Mouse (Mus musculus): Measurements from ENCODE around the gene Gm10721. TPM values are rescaled to one million over a fixed set of nuclear protein-coding genes. Genes with fewer than 3 reads are reported as not detected.
"Not testable (repeated sequence)": the region's sequence is repeated elsewhere in the genome, so short reads cannot be mapped to it uniquely, and the experiment has no call there.

Gm10721 gene
- total RNA-seq (2021) = not detected
- long read RNA-seq, experiment 1 = 0 reads
- long read RNA-seq, experiment 2 = 0 reads

DNA sequence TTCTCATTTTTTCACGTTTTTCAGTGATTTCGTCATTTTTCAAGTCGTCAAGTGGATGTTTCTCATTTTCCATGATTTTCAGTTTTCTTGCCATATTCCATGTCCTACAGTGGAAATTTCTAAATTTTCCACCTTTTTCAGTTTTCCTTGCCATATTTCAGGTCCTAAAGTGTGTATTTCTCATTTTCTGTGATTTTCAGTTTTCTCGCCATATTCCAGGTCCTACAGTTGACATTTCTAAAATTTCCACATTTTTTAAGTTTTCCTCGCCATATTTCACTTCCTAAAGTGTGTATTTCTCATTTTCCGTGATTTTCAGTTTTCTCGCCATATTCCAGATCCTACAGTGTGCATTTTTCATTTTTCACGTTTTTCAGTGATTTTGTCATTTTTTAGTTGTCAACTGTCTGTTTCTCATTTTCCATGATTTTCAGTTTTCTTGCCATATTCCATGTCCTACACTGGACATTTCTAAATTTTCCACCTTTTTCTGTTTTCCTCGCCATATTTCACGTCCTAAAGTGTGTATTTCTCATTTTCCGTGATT lies at the start of gene Gm10721:
Gm10721 (plus strand) TSS at position 408 of the 547 bp plus-strand sequence.
- DNase-seq; intact Hi-C loops (cut with DNase I): not testable (repeated sequence)

DNA sequence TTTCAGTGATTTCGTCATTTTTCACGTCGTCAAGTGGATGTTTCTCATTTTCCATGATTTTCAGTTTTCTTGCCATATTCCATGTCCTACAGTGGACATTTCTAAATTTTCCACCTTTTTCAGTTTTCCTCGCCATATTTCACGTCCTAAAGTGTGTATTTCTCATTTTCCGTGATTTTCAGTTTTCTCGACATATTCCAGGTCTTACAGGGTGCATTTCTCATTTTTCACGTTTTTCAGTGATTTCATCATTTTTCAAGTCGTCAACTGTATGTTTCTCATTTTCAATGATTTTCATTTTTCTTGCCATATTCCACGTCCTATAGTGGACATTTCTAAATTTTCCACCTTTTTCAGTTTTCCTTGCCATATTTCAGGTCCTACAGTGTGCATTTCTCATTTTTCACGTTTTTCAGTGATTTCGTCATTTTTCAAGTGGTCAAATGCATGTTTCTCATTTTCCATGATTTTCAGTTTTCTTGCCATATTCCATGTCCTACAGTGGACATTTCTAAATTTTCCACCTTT lies 12.4 kb upstream of the Gm10721 start, which contains the start of gene Gm10722:
Gm10722 (plus strand) TSS at position 478 of the 528 bp plus-strand sequence.
- DNase-seq = peak in 1 of 2 experiments; percentile 2
- intact Hi-C loops (cut with DNase I) = not testable (repeated sequence)

DNA sequence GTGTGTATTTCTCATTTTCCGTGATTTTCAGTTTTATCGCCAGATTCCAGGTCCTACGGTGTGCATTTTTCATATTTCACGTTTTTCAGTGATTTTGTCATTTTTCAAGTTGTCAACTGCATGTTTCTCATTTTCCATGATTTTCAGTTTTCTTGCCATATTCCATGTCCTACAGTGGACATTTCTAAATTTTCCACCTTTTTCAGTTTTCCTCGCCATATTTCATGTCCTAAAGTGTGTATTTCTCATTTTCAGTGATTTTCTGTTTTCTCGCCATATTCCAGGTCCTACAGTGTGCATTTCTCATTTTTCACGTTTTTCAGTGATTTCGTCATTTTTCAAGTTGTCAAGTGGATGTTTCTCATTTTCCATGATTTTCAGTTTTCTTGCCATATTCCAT lies 11.9 kb upstream of the Gm10721 start:
- peak; percentile 1 to 6 for DNase-seq
- intact Hi-C loops (cut with DNase I) = not testable (repeated sequence)

DNA sequence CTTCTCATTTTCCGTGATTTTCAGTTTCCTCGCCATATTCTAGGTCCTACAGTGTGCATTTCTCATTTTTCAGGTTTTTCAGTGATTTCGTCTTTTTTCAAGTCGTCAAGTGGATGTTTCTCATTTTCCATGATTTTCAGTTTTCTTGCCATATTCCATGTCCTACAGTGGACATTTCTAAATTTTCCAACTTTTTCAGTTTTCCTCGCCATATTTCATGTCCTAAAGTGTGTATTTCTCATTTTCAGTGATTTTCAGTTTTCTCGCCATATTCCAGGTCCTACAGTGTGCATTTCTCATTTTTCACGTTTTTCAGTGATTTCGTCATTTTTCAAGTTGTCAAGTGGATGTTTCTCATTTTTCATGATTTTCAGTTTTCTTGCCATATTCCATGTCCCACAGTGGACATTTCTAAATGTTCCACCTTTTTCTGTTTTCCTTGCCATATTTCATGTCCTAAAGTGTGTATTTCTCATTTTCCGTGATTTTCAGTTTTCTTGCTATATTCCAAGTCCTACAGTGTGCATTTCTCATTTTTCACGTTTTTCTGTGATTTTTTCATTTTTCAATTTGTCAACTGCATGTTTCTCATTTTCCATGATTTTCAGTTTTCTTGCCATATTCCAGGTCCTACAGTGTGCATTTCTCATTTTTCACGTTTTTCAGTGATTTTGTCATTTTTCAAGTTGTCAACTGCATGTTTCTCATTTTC lies 10.8 kb upstream of the Gm10721 start:
- intact Hi-C loops (cut with DNase I) = not testable (repeated sequence)
- DNase-seq = peak; percentile 89 to 98

DNA sequence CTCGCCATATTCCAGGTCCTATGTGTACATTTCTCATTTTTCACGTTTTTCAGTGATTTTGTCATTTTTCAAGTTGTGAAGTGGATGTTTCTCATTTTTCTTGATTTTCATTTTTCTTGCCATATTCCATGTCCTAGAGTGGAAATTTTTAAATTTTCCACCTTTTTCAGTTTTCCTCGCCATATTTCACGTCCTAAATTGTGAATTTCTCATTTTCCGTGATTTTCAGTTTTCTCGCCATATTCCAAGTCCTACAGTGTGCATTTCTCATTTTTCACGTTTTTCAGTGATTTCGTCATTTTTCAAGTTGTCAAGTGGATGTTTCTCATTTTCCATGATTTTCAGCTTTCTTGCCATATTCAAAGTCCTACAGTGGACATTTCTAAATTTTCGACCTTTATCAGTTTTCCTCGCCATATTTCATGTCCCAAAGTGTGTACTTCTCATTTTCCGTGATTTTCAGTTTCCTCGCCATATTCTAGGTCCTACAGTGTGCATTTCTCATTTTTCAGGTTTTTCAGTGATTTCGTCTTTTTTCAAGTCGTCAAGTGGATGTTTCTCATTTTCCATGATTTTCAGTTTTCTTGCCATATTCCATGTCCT lies 10.0 kb upstream of the Gm10721 start, which contains the start of gene Gm11168:
Gm11168 (plus strand) TSS at position 553 of the 603 bp plus-strand sequence.
- intact Hi-C loops (cut with DNase I); DNase-seq: not testable (repeated sequence)

GRCm38 (mm10) chr9:3006179-3006578 lies 6.8 kb upstream of the Gm10721 start:
- DNase-seq; intact Hi-C loops (cut with DNase I): not testable (repeated sequence)

DNA sequence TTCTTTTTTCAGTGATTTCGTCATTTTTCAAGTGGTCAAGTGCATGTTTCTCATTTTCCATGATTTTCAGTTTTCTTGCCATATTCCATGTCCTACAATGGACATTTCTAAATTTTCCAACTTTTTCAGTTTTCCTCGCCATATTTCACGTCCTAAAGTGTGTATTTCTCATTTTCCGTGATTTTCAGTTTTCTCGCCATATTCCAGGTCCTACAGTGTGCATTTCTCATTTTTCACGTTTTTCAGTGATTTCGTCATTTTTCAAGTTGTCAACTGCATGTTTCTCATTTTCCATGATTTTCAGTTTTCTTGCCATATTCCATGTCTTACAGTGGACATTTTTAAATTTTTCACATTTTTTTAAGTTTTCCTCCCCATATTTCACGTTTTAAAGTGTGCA lies 6.3 kb upstream of the Gm10721 start:
- DNase-seq = peak; percentile 79 to 83

DNA sequence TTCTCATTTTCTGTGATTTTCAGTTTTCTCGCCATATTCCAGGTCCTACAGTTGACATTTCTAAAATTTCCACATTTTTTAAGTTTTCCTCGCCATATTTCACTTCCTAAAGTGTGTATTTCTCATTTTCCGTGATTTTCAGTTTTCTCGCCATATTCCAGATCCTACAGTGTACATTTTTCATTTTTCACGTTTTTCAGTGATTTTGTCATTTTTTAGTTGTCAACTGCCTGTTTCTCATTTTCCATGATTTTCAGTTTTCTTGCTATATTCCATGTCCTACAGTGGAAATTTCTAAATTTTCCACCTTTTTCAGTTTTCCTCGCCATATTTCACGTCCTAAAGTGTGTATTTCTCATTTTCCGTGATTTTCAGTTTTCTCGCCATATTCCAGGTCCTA lies 5.7 kb upstream of the Gm10721 start:
- DNase-seq; intact Hi-C loops (cut with DNase I): not testable (repeated sequence)

More for the DNA sequence above, 6.3 kb upstream of the Gm10721 start:
- intact Hi-C loops (cut with DNase I) = not testable (repeated sequence)

GRCm38 (mm10) chr9:3009331-3009730 lies 3.6 kb upstream of the Gm10721 start:
- DNase-seq; intact Hi-C loops (cut with DNase I): not testable (repeated sequence)

- intact Hi-C loops (cut with DNase I); DNase-seq: not testable (repeated sequence)
These were observed 802 bp upstream of the Gm10721 start for GRCm38 (mm10) chr9:3012054-3012621.

DNA sequence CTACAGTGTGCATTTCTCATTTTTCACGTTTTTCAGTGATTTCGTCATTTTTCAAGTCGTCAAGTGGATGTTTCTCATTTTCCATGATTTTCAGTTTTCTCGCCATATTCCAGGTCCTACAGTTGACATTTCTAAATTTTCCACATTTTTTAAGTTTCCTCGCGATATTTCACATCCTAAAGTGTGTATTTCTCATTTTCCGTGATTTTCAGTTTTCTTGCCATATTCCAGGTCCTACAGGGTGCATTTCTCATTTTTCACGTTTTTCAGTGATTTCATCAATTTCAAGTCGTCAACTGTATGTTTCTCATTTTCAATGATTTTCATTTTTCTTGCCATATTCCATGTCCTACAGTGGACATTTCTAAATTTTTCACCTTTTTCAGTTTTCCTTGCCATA lies 2.4 kb downstream of the Gm10721 start, which contains the start of gene Gm10720:
Gm10720 (plus strand) TSS at position 301 of the 400 bp plus-strand sequence.
- DNase-seq; intact Hi-C loops (cut with DNase I): not testable (repeated sequence)

DNA sequence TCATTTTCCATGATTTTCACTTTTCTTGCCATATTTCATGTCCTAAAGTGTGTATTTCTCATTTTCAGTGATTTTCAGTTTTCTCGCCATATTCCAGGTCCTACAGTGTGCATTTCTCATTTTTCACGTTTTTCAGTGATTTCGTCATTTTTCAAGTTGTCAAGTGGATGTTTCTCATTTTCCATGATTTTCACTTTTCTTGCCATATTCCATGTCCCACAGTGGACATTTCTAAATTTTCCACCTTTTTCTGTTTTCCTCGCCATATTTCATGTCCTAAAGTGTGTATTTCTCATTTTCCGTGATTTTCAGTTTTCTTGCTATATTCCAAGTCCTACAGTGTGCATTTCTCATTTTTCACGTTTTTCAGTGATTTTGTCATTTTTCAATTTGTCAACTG lies 3.0 kb downstream of the Gm10721 start:
- DNase-seq; intact Hi-C loops (cut with DNase I): not testable (repeated sequence)

DNA sequence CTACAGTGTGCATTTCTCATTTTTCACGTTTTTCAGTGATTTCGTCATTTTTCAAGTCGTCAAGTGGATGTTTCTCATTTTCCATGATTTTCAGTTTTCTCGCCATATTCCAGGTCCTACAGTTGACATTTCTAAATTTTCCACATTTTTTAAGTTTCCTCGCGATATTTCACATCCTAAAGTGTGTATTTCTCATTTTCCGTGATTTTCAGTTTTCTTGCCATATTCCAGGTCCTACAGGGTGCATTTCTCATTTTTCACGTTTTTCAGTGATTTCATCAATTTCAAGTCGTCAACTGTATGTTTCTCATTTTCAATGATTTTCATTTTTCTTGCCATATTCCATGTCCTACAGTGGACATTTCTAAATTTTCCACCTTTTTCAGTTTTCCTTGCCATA lies 4.2 kb downstream of the Gm10721 start, which contains the start of gene Gm10719:
Gm10719 (plus strand) TSS at position 301 of the 400 bp plus-strand sequence.
- intact Hi-C loops (cut with DNase I); DNase-seq: not testable (repeated sequence)

DNA sequence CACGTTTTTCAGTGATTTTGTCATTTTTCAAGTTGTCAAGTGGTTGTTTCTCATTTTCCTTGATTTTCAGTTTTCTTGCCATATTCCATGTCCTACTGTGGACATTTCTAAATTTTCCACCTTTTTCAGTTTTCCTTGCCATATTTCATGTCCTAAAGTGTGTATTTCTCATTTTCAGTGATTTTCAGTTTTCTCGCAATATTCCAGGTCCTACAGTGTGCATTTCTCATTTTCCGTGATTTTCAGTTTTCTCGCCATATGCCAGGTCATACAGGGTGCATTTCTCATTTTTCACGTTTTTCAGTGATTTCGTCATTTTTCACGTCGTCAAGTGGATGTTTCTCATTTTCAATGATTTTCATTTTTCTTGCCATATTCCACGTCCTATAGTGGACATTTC lies 6.0 kb downstream of the Gm10721 start:
- intact Hi-C loops (cut with DNase I); DNase-seq: not testable (repeated sequence)

DNA sequence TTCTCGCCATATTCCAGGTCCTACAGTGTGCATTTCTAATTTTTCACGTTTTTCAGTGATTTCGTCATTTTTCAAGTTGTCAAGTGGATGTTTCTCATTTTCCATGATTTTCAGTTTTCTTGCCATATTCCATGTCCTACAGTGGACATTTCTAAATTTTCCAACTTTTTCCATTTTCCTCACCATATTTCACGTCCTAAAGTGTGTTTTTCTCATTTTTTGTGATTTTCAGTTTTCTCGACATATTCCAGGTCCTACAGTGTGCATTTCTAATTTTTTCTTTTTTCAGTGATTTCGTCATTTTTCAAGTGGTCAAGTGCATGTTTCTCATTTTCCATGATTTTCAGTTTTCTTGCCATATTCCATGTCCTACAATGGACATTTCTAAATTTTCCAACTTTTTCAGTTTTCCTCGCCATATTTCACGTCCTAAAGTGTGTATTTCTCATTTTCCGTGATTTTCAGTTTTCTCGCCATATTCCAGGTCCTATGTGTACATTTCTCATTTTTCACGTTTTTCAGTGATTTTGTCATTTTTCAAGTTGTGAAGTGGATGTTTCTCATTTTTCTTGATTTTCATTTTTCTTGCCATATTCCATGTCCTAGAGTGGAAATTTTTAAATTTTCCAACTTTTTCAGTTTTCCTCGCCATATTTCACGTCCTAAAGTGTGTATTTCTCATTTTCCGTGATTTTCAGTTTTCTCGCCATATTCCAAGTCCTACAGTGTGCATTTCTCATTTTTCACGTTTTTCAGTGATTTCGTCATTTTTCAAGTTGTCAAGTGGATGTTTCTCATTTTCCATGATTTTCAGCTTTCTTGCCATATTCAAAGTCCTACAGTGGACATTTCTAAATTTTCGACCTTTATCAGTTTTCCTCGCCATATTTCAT lies 7.1 kb downstream of the Gm10721 start:
- intact Hi-C loops (cut with DNase I) = not testable (repeated sequence)
- peak; percentile 22 to 59 for DNase-seq

DNA sequence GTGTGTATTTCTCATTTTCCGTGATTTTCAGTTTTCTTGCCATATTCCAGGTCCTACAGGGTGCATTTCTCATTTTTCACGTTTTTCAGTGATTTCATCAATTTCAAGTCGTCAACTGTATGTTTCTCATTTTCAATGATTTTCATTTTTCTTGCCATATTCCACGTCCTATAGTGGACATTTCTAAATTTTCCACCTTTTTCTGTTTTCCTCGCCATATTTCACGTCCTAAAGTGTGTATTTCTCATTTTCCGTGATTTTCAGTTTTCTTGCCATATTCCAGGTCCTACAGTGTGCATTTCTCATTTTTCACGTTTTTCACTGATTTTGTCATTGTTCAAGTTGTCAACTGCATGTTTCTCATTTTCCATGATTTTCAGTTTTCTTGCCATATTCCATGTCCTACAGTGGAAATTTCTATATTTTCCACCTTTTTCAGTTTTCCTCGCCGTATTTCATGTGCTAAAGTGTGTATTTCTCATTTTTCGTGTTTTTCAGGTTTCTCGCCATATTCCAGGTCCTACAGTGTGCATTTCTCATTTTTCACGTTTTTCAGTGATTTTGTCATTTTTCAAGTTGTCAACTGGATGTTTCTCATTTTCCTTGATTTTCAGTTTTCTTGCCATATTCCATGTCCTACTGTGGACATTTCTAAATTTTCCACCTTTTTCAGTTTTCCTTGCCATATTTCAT lies 9.5 kb downstream of the Gm10721 start:
- intact Hi-C loops (cut with DNase I) = not testable (repeated sequence)
- DNase-seq = peak; percentile 50 to 67

GRCm38 (mm10) chr9:3023312-3023984 lies 10.5 kb downstream of the Gm10721 start, which contains the start of gene Gm10718:
Gene Gm10718, plus strand, starts transcription at chr9:3023547.
- DNase-seq = peak in 1 of 2 experiments; percentile 5
- intact Hi-C loops (cut with DNase I) = not testable (repeated sequence)

All from heart, postnatal 14 days (tissue).